Mouse (Mus musculus) CH12.LX (cell line): ENCODE results near the gene Gsx2. TPM values are rescaled to one million over a fixed set of nuclear protein-coding genes. Genes with fewer than 3 reads are reported as not detected.

ENCODE experiments used
- DNase-seq: peaks from one replicate; pipeline ENCODE4 v3.0.0-alpha.2; 2013; ENCODE audit errors: extremely low read depth
- H3K27ac ChIP-seq: 2 replicates; pipeline ENCODE4 v1.5.1; 2012; ENCODE audit warnings: low read depth, mild to moderate bottlenecking, control low read depth, moderate library complexity; ENCODE audit not compliant: insufficient read depth
- H3K27me3 ChIP-seq: replicated peaks from 2 replicates; pipeline ENCODE3; 2012; ENCODE audit warnings: inconsistent platforms
- H3K36me3 ChIP-seq, 2 experiments: replicated peaks in 1 of 2; 2 replicates each; pipeline versions ENCODE3 to v1.6.1; 2012; ENCODE audit warnings: inconsistent platforms in 1 of 2, low read length in 1 of 2, mild to moderate bottlenecking in 1 of 2, mixed read lengths in 1 of 2, moderate library complexity in 1 of 2; ENCODE audit not compliant: control insufficient read depth in 1 of 2, insufficient read depth in 1 of 2
- H3K4me1 ChIP-seq, 2 experiments: 2 replicates each; pipeline ENCODE4 v1.6.1; 2012; ENCODE audit warnings: inconsistent platforms in 1 of 2, moderate library complexity in 1 of 2; ENCODE audit not compliant: insufficient read depth in 2 of 2, control insufficient read depth in 1 of 2
- H3K4me2 ChIP-seq: 2 replicates; pipeline ENCODE4 v1.6.1; 2012; ENCODE audit warnings: low read depth, mild to moderate bottlenecking, control low read depth; ENCODE audit not compliant: poor library complexity, insufficient read depth, severe bottlenecking
- H3K4me3 ChIP-seq, 3 experiments: fragments of 150-350 bp in 1 of 3; sonication (generic) in 1 of 3; replicated peaks in 1 of 3; 2 replicates each; pipeline versions ENCODE3 to v1.5.1; 2011 to 2012; ENCODE audit warnings: low read depth in 2 of 3, low read length in 2 of 3, mild to moderate bottlenecking in 2 of 3, moderate library complexity in 2 of 3, control low read depth in 1 of 3, improper control_type of control experiment in 1 of 3, inconsistent platforms in 1 of 3, mixed read lengths in 1 of 3; ENCODE audit not compliant: poor library complexity in 1 of 3
- H3K79me2 ChIP-seq: replicated peaks from 2 replicates; pipeline ENCODE4 v1.6.1; 2012; ENCODE audit warnings: mild to moderate bottlenecking, moderate library complexity; ENCODE audit not compliant: control insufficient read depth, poor library complexity, insufficient read depth, severe bottlenecking; ENCODE audit errors: extremely low read depth
- H3K9ac ChIP-seq: 2 replicates; pipeline ENCODE4 v1.6.1; 2012; ENCODE audit warnings: low read depth, mild to moderate bottlenecking, control low read depth, moderate library complexity; ENCODE audit not compliant: insufficient read depth
- H3K9me3 ChIP-seq: replicated peaks from 2 replicates; pipeline ENCODE3; 2012; ENCODE audit warnings: low read length, inconsistent platforms, mixed read lengths
- CHD1 ChIP-seq: IDR thresholded peaks from 2 replicates; pipeline ENCODE4 v1.6.1; 2012; ENCODE audit warnings: low read depth, low read length, improper control_type of control experiment, inconsistent platforms
- CHD2 ChIP-seq: IDR thresholded peaks from 2 replicates; pipeline ENCODE4 v1.6.1; 2011; ENCODE audit warnings: low read length, improper control_type of control experiment
- E2F4 ChIP-seq: IDR thresholded peaks from 2 replicates; pipeline ENCODE4 v1.6.1; 2011; ENCODE audit warnings: low read depth, low read length, improper control_type of control experiment; ENCODE audit not compliant: insufficient replicate concordance
- ELF1 ChIP-seq: IDR thresholded peaks from 2 replicates; pipeline ENCODE4 v1.6.1; 2014; ENCODE audit warnings: low read depth, mild to moderate bottlenecking, inconsistent platforms, low read length, improper control_type of control experiment
- ETS1 ChIP-seq: conservative IDR thresholded peaks from 2 replicates; pipeline ENCODE4 v1.6.1; 2012; ENCODE audit warnings: low read depth, mild to moderate bottlenecking, inconsistent platforms, low read length, improper control_type of control experiment, moderate library complexity
- HCFC1 ChIP-seq: IDR thresholded peaks from 2 replicates; pipeline ENCODE4 v1.6.1; 2012; ENCODE audit warnings: low read depth, mild to moderate bottlenecking, inconsistent platforms, low read length, improper control_type of control experiment
- IRF4 ChIP-seq: IDR thresholded peaks from 2 replicates; pipeline ENCODE4 v1.6.1; 2014; ENCODE audit warnings: low read depth, mild to moderate bottlenecking, inconsistent platforms, low read length, improper control_type of control experiment
- KAT2A ChIP-seq: IDR thresholded peaks from 2 replicates; pipeline ENCODE4 v1.6.1; 2012; ENCODE audit warnings: low read length, improper control_type of control experiment, inconsistent platforms; ENCODE audit not compliant: insufficient replicate concordance
- MAZ ChIP-seq: IDR thresholded peaks from 2 replicates; pipeline ENCODE4 v1.6.1; 2012; ENCODE audit warnings: low read depth, mild to moderate bottlenecking, inconsistent platforms, low read length, improper control_type of control experiment, moderate library complexity
- MXI1 ChIP-seq: IDR thresholded peaks from 2 replicates; pipeline ENCODE4 v1.6.1; 2011; ENCODE audit warnings: mild to moderate bottlenecking, low read depth, low read length, improper control_type of control experiment
- NELFE ChIP-seq: IDR thresholded peaks from 2 replicates; pipeline ENCODE4 v1.6.1; 2011; ENCODE audit warnings: low read depth, low read length, improper control_type of control experiment
- NRF1 ChIP-seq: IDR thresholded peaks from 2 replicates; pipeline ENCODE4 v1.6.1; 2014; ENCODE audit warnings: low read depth, mild to moderate bottlenecking, inconsistent platforms, low read length, improper control_type of control experiment, moderate library complexity
- POLR2A ChIP-seq: IDR thresholded peaks from 2 replicates; pipeline ENCODE4 v1.6.1; 2011; ENCODE audit warnings: low read depth, mild to moderate bottlenecking, improper control_type of control experiment, low read length
- RAD21 ChIP-seq: IDR thresholded peaks from 2 replicates; pipeline ENCODE4 v1.6.1; 2011; ENCODE audit warnings: low read depth, mild to moderate bottlenecking, low read length, improper control_type of control experiment, moderate library complexity
- RCOR1 ChIP-seq: conservative IDR thresholded peaks from 2 replicates; pipeline ENCODE4 v1.6.1; 2012; ENCODE audit warnings: low read depth, mild to moderate bottlenecking, inconsistent platforms, low read length, improper control_type of control experiment
- SMC3 ChIP-seq: IDR thresholded peaks from 2 replicates; pipeline ENCODE4 v1.6.1; 2011; ENCODE audit warnings: low read depth, low read length, improper control_type of control experiment
- TBP ChIP-seq: conservative IDR thresholded peaks from 2 replicates; pipeline ENCODE4 v1.6.1; 2011; ENCODE audit warnings: low read depth, low read length, improper control_type of control experiment
- TCF12 ChIP-seq: IDR thresholded peaks from 2 replicates; pipeline ENCODE4 v1.6.1; 2014; ENCODE audit warnings: low read depth, mild to moderate bottlenecking, inconsistent platforms, low read length, improper control_type of control experiment
- USF1 ChIP-seq: IDR thresholded peaks from 2 replicates; pipeline ENCODE4 v1.6.1; 2014; ENCODE audit warnings: low read depth, mild to moderate bottlenecking, inconsistent platforms, low read length, improper control_type of control experiment
- ZNF384 ChIP-seq: IDR thresholded peaks from 2 replicates; pipeline ENCODE4 v1.6.1; 2012; ENCODE audit warnings: low read depth, low read length, improper control_type of control experiment, inconsistent platforms
- dilution Hi-C: fragments of 300-500 bp; cut with MboI; formaldehyde crosslinking; loops from 2 replicates; pipeline ENCODE4 v1.14.3; 2020; ENCODE audit warnings: low sequenced_read_pairs; ENCODE audit not compliant: extremely low pct_unique_long_range_greater_than_20kb, extremely low pct_ligation_motif_present
- in situ Hi-C: fragments of 300-500 bp; cut with MboI; formaldehyde crosslinking; loops from 3 replicates; pipeline ENCODE4 v1.14.3; 2019; ENCODE audit warnings: low sequenced_read_pairs, low pct_ligation_motif_present, low pct_unique_long_range_greater_than_20kb, mixed read lengths
- polyA plus RNA-seq: library from polyadenylated mRNA; unstranded; fragments of >175 nt; gene quantifications from 2 replicates; pipeline ENCODE4 v1.2.1, GENCODE M21; 2012; ENCODE audit warnings: low read depth; ENCODE audit not compliant: insufficient read length
- total RNA-seq, 2 experiments: library from RNA; depleted of rRNA; stranded (reverse); fragments of 300-350 nt in 1 of 2; fragments of >200 nt in 1 of 2; gene quantifications; 2 replicates each; pipeline ENCODE4 v1.2.3; 2012 to 2014

Gene Gsx2
- total and polyA plus RNA-seq, 3 experiments: not detected

DNA sequence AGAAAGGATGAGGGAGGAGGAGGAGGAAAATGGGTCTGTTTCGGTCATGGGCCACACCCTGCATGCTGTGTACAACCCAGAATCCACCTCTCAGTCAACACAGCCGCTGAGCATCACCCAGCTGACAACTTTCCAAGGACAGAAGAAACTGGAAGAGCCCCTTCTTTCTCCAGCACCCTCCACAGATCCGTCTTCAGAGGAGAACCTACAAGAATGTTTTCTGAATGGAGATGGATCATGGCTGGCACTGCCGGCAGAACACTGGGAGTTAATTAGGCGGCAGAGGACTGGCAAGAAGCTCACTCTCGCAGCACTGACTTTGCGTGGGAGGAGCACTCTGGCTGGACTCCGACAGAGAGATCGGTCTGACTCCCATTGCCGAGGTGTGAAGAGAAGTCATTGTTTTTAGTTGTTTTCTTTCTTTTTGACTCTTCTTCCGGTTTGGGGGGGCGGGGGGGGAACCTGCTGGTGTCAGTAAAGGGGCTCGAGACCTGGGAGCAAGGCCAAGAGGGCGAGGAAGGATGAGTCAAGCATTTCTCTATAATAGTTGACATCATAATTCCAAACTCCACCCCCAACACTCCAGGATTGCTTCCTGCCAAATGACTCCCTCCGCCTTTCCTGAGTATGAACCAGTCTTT lies 28.6 kb upstream of the Gsx2 start:
- DNase-seq: no peak
- no peaks in the 10 kb centered on the region for H3K9me3 ChIP-seq
- H3K36me3 ChIP-seq: peaks cover 1 to 3% of the 10 kb centered on the region in 2 experiments
- no peak overlapping the region for H3K27ac ChIP-seq
- peaks cover 3 to 22% of the 10 kb centered on the region in 2 experiments for H3K4me1 ChIP-seq
- in situ Hi-C loops (no loop called here), dilution Hi-C loops (no loop called here)
- no peak overlapping the region for H3K4me3 ChIP-seq
- peaks cover 21% of the 10 kb centered on the region for H3K79me2 ChIP-seq
- H3K27me3 ChIP-seq: no peaks in the 10 kb centered on the region
- no peak overlapping the region for H3K4me2 ChIP-seq
- H3K9ac ChIP-seq: no peak overlapping the region
- TF ChIP-seq NRF1 (no peak), ZNF384 (no peak), RAD21 (no peak), ETS1 (no peak), E2F4 (no peak)

DNA sequence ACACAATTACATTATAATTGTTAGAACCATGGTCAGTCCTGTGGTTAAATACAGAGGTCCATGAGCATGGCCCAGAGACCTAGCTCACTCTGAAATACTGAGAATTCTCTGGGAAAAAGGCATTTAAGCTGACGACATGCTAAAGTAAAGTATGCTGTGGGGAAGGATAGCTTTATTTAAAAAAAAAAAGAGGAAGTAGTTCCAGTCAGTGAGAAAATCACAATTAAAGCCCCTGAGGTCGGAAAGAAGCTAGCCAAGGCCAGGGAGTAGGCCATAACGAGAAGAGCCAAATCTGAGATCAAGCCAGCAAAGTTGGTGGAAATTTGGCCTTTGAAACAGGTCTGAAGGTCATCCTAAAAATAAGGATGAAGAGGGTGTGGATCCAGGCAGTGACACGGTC lies 24.3 kb upstream of the Gsx2 start:
- no peaks in the 10 kb centered on the region for H3K79me2 ChIP-seq
- DNase-seq: no peak
- H3K4me3 ChIP-seq: no peak overlapping the region
- no peak overlapping the region for H3K4me2 ChIP-seq
- H3K27ac ChIP-seq: no peak overlapping the region
- no peaks in the 10 kb centered on the region for H3K36me3 ChIP-seq
- no peaks in the 10 kb centered on the region for H3K9me3 ChIP-seq
- dilution Hi-C loops: no loop called here
- no peaks in the 10 kb centered on the region for H3K27me3 ChIP-seq
- peaks cover 0 to 8% of the 10 kb centered on the region in 2 experiments; a peak in 2 of 4 replicates for H3K4me1 ChIP-seq
- TF ChIP-seq ZNF384 (peak; percentile 52), ELF1 (no peak)
- H3K9ac ChIP-seq: no peak overlapping the region
- in situ Hi-C loops: no loop called here

DNA sequence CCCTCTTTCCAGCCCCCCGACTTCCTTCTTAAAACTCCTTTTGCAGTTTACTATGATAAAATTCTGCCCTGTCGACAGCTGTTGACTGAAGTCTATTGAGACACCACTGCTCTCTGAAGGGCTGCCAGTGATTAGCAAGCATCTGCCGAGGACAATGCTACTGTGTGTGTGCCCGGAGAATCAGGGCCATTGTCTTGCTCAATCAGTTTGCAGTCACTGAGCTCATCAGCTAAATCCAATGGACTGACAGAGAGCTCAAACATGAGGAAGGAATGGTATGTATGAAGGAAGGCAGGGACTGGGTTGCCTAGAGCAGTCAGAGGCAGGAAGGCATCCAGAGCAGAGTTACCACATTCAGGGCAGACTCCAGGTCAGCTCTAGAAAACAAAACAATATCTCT lies 12.2 kb upstream of the Gsx2 start:
- in situ Hi-C loops: no loop called here
- no peaks in the 10 kb centered on the region for H3K27me3 ChIP-seq
- H3K9me3 ChIP-seq: peaks cover 5% of the 10 kb centered on the region
- TF ChIP-seq E2F4 (no peak), CHD2 (no peak), ELF1 (no peak), SMC3 (no peak), RCOR1 (no peak), TCF12 (no peak), USF1 (no peak), CHD1 (no peak), NELFE (no peak), IRF4 (no peak), TBP (no peak), POLR2A (no peak), RAD21 (no peak), MAZ (no peak), MXI1 (no peak), NRF1 (no peak), KAT2A (no peak), ZNF384 (no peak), HCFC1 (no peak)
- no peaks in the 10 kb centered on the region for H3K79me2 ChIP-seq
- DNase-seq: no peak
- no peak overlapping the region for H3K9ac ChIP-seq
- no peak overlapping the region for H3K4me2 ChIP-seq
- peaks cover 6 to 26% of the 10 kb centered on the region in 2 experiments; a peak in 3 of 4 replicates for H3K4me1 ChIP-seq
- H3K4me3 ChIP-seq: no peak overlapping the region
- H3K27ac ChIP-seq: no peak overlapping the region
- H3K36me3 ChIP-seq: peaks cover 0 to 5% of the 10 kb centered on the region in 2 experiments
- dilution Hi-C loops: no loop called here
